Mouse (Mus musculus) ovary, postnatal 10 days (tissue): Measurements from ENCODE around the gene Ccdc54.

ENCODE experiments used
- DNase-seq: peaks from one replicate; pipeline ENCODE4 v3.0.0; 2022; ENCODE audit warnings: low spot score

Gene Ccdc54

DNA sequence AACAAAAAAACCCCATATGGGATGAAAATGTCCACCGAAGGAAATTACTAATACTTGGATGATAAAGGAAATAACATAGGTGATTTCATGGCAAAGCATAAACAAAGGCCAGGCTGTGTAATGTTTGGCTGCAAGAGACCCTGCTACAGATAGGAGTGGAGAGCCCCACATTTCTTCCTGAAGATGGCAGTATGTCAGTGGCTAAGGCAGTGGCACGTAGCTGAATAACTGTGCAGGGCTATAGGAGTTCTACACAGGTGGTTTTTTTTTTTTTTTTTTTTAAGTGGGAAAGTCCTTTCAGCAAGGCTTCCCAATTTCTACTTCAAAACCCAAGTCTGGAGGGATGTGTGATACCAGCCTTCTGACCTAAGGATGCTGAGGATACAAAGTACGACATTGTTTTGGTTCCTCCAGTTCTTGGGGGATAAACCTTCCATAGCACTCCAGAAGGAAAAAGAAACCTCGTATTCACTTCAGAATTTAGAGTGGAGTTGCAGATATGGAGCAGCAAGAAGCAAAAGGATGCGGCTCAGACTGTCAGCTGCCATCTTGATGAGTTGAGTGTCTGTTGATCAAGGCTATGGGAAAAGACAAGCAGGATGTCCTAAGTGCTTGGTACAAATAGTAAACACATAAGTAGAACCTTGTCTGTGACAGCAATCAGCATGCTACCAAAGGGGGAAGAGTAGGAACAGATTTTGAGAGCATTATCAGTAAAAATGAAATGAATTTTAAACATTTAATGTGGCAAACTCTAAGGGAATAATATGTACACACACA, 48.2 kb downstream of the Ccdc54 start:
- DNase-seq = no peak
